Mouse (Mus musculus) thymus, postnatal 25 days (tissue): ENCODE data around the gene Sh3yl1.
A peak's percentile ranks its signal among the peaks of the same experiment; 100 is the strongest.

Experiments
- DNase-seq: peaks from one replicate; pipeline ENCODE4 v3.0.0; 2022

Sh3yl1 gene

GRCm38 (mm10) chr12:30911261-30912047, at the start of gene Sh3yl1, which contains the start of gene Acp1:
Gene Sh3yl1, plus strand, starts transcription at chr12:30911668.
Gene Acp1, minus strand, starts transcription at chr12:30911589.
- DNase-seq, result peak; percentile 97

GRCm38 (mm10) chr12:30864347-30864746, 47.1 kb upstream of the Sh3yl1 start:
- no peak for DNase-seq

GRCm38 (mm10) chr12:30865781-30866180, 45.7 kb upstream of the Sh3yl1 start:
- DNase-seq, result no peak

GRCm38 (mm10) chr12:30879447-30879846, 32.0 kb upstream of the Sh3yl1 start:
- DNase-seq, result no peak

GRCm38 (mm10) chr12:30883592-30883985, 27.9 kb upstream of the Sh3yl1 start:
- no peak for DNase-seq

GRCm38 (mm10) chr12:30883986-30884621, 27.4 kb upstream of the Sh3yl1 start, which contains the start of gene Alkal2:
Gene Alkal2, plus strand, starts transcription at chr12:30884322.
- DNase-seq, result no peak

- DNase-seq, result no peak
These were observed 26.7 kb upstream of the Sh3yl1 start for GRCm38 (mm10) chr12:30884622-30885230.

- DNase-seq, result no peak
These were observed 25.6 kb upstream of the Sh3yl1 start for GRCm38 (mm10) chr12:30885891-30886290.

- no peak for DNase-seq
These were observed 23.5 kb upstream of the Sh3yl1 start for GRCm38 (mm10) chr12:30888003-30888402.

GRCm38 (mm10) chr12:30890067-30890466, 21.4 kb upstream of the Sh3yl1 start:
- DNase-seq, result peak; percentile 12

GRCm38 (mm10) chr12:30891438-30891837, 20.0 kb upstream of the Sh3yl1 start:
- DNase-seq, result no peak

- no peak for DNase-seq
These were observed 14.4 kb upstream of the Sh3yl1 start for GRCm38 (mm10) chr12:30897039-30897438.

- no peak for DNase-seq
These were observed 2.8 kb upstream of the Sh3yl1 start for GRCm38 (mm10) chr12:30908658-30909057.

GRCm38 (mm10) chr12:30909881-30910280, 1.6 kb upstream of the Sh3yl1 start:
- DNase-seq, result no peak

- DNase-seq, result no peak
These were observed 608 bp upstream of the Sh3yl1 start for GRCm38 (mm10) chr12:30910860-30911259.

GRCm38 (mm10) chr12:30912048-30912381, 547 bp downstream of the Sh3yl1 start:
- peak; percentile 37 for DNase-seq

- DNase-seq, result no peak
These were observed 1.4 kb downstream of the Sh3yl1 start for GRCm38 (mm10) chr12:30912840-30913239.

GRCm38 (mm10) chr12:30922401-30922800, 10.9 kb downstream of the Sh3yl1 start:
- DNase-seq, result no peak

- DNase-seq, result no peak
These were observed 16.7 kb downstream of the Sh3yl1 start for GRCm38 (mm10) chr12:30928182-30928581.

GRCm38 (mm10) chr12:30933299-30933698, 21.8 kb downstream of the Sh3yl1 start:
- DNase-seq, result no peak

GRCm38 (mm10) chr12:30936899-30937298, 25.4 kb downstream of the Sh3yl1 start:
- DNase-seq, result no peak

GRCm38 (mm10) chr12:30943057-30943986, 31.9 kb downstream of the Sh3yl1 start:
- no peak for DNase-seq

GRCm38 (mm10) chr12:30944197-30944596, 32.7 kb downstream of the Sh3yl1 start:
- no peak for DNase-seq
